Mouse (Mus musculus) thymus, postnatal 36 days (tissue): ENCODE results near the gene Nmrk1.
A peak's percentile ranks its signal among the peaks of the same experiment; 100 is the strongest.
"Not testable (repeated sequence)": the region's sequence is repeated elsewhere in the genome, so short reads cannot be mapped to it uniquely, and the experiment has no call there.

Source experiments
- DNase-seq, 2 experiments: peaks; one replicate each; pipeline ENCODE4 v3.0.0; 2022; ENCODE audit warnings: mixed read lengths in 2 of 2

The Nmrk1 gene

DNA sequence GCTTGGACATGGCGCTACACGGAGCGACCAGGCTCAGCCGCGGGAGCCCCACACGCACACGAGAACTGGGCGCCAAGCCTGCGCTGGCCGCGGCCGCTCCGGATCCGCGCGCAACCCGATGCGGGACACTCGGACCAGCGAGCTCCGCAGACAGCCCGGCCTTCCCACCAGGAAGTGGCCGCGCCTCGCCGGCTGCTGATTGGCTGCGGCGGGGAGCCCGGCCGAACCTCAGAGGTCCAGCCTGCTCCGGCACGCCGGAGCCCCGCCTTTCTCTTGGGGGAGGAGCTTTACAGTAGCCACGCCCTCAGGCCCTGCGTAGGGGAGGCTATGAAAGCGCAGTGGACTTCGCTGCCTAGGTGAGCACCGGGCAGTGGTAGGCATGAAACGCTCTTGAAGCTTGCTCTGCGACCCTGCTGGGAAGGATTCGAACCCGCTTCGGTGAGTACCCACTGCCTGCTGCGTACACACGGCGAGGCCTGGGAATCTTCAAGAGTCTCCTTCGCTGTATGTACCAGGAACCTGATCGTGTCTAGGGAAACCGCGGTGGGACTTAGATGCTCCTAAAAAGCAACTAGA lies at the start of gene Nmrk1, which contains the start of gene Ostf1:
TSS of gene Nmrk1 (plus strand) at position 307 of the 576 bp plus-strand sequence.
TSS of gene Ostf1 (minus strand) at position 180 of the 576 bp plus-strand sequence.
- DNase-seq = peak; percentile 94 to 97

GRCm38 (mm10) chr19:18582226-18582625 lies 49.5 kb upstream of the Nmrk1 start:
- DNase-seq = no peak

GRCm38 (mm10) chr19:18582887-18583286 lies 48.9 kb upstream of the Nmrk1 start:
- DNase-seq = no peak

DNA sequence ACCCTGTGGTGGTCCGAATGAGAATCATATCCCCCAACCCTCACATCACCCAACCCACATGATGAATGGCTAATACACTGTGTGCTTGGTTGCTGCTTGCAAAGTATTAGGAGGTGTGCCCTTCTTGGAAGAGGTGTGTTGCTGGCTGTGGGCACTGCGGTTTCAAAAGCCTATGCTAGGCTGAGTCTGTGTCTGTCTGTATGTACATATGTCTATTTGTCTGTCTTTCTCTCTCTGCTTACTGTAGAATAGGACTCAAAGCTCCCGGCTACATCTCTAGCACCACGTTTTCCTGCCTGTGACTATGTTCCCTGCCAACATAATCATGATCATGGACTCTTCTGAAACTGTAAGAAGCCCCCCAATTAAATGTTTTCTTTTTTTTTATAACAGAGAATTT lies 48.0 kb upstream of the Nmrk1 start:
- no peak for DNase-seq

DNA sequence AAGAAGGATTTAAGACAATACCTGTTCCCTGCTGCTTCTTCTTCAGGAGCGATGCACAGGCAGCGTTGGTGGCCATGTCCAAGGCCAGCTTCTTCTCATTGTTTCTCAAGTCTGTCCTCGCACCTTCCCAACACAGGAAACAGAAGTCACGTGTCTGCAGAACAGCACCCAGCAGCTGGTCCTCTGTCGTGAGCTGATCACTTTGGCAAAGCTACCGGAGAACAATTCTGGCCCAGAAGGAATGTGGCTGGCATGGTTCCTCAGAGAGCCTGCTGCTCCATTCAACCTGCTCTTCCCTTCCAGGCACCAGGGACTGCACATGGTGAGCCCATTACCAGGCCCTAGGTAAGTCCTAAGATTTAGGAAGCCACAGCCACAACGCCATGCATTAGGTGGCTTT lies 47.1 kb upstream of the Nmrk1 start:
- DNase-seq = no peak

GRCm38 (mm10) chr19:18587118-18587517 lies 44.6 kb upstream of the Nmrk1 start:
- no peak for DNase-seq

GRCm38 (mm10) chr19:18588243-18588642 lies 43.5 kb upstream of the Nmrk1 start:
- no peak for DNase-seq

DNA sequence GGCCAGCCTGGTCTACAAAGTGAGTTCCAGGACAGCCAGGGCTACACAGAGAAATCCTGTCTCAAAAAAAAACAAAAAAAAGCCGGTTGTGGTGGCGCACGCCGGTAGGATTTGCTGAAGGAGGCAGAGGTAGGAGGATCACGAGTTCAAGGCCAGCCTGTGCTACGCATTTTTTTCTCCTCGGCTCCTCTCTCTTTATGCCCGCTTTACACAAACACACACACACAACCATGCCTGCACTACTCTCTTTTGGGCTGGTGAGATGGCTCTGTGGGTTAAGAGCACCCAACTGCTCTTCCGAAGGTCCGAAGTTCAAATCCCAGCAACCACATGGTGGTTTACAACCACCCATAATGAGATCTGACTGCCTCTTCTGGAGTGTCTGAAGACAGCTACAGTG lies 42.9 kb upstream of the Nmrk1 start:
- DNase-seq = not testable (repeated sequence)

GRCm38 (mm10) chr19:18589276-18589675 lies 42.5 kb upstream of the Nmrk1 start:
- DNase-seq = no peak

DNA sequence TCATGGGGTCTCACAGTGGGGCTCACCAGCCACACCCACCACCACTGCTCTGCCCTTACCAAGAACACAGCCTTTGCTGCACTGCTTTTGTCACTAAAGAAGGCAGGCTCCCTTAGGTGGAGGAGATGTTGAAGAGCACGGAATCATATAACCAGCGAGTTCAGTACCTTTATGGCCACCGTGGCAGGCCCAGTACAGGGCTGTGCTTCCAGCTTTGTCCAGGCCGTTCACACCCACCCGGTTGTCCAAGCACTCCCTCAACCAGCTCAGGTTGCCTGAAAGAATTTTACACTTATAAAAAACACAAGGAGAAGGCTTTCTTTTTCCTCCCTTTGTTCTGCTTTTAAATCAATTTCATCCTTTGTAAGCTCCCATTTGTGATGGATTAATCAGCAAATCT lies 41.5 kb upstream of the Nmrk1 start:
- no peak for DNase-seq

- DNase-seq = peak; percentile 19 to 28
Measured at GRCm38 (mm10) chr19:18590942-18591354, 40.8 kb upstream of the Nmrk1 start.

DNA sequence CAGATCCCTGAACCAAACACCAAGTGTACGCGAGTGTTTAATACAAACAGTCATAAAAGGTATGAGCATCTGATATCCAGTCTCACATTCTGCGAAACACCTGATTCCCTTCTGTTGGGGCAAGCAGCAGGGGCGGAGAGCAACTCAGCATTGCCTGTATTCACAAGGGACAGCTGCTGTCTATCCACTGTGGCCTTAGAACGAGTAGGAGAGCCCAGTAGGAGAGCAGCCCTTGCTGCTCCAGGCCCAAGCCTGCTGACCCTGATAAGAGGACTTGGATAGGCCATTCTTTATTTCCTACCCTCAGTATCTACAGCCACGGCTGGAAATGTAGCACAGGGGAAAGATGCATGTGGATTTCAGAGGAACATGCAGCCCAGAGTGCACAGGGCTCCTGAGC lies 38.8 kb upstream of the Nmrk1 start:
- DNase-seq = no peak

DNA sequence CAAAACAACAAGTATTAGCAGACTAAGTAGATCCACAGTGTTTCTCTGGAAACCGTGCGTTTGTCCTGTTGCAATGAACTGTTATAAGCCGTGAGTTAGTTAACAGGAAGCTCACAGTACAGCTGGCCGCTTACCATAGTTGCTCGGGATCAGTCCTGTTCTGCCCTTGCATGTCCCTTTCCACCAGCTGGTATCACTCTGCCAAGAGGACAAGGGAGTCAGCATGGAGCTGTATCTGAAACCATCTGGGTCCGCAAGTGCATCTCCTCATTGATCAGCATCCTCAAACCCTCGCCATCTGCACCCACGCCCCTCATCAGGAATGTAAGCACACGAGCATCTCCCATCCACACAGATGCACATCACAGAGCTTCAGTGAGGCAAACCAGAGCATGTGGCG lies 38.0 kb upstream of the Nmrk1 start:
- no peak for DNase-seq

DNA sequence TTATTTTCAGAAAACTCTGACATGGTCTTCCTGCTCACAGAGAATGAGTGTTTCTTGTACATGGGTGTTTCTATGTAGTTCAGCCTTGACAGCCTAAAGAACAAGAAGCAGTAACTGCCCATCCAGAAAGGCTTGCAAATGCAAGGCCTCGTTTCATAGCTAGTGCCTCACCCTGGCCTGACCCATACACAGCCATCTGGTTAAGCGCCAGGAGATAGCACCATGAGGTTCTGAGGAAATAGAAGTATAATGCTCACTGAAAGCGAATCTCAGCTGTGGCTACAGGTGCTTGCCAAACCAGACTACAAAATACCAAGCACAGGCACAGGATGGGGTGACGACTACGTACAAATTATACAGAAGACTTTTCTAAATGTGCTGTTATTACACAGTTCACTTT lies 34.9 kb upstream of the Nmrk1 start:
- no peak for DNase-seq

DNA sequence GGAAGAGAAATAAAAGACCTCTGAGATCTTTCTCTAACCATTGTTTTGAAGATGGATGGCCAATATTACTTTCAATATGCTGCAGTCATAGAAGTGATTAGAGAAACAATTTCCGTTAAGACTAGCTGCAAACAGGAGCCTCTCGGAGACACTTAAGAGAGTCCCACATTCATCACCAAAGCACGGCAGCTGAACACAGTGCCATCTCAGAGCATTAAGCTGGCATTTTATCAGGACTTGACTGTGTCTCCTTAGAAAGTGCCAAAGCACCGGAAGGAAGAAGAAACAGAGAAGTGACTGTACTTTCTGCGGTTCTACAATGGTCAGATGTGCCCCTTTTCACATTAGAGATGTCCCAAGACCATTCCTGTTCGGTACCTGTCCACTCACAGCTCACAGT lies 34.0 kb upstream of the Nmrk1 start:
- no peak for DNase-seq

- no peak for DNase-seq
Measured at GRCm38 (mm10) chr19:18598265-18598926, 33.4 kb upstream of the Nmrk1 start.

DNA sequence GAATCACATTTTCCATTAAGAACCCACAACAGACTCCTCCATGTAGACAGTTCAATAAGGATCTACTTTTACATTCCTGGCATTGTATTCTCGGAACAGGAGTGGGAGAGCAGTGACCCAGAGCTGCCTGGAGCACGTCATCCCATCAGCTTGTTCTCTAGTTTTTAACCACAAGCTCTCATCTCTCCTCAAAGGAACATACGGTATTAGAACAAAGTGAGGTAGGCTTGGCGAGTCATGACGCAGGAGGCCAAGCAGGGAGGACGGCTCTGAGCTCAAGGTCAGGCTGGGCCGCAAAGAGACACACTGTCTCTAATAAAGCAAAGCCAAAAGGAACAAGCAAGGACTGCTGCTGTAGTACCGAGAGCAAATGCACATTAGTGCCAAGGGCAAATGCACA lies 32.7 kb upstream of the Nmrk1 start:
- no peak for DNase-seq

- DNase-seq = no peak
Measured at GRCm38 (mm10) chr19:18599650-18600049, 32.1 kb upstream of the Nmrk1 start.

DNA sequence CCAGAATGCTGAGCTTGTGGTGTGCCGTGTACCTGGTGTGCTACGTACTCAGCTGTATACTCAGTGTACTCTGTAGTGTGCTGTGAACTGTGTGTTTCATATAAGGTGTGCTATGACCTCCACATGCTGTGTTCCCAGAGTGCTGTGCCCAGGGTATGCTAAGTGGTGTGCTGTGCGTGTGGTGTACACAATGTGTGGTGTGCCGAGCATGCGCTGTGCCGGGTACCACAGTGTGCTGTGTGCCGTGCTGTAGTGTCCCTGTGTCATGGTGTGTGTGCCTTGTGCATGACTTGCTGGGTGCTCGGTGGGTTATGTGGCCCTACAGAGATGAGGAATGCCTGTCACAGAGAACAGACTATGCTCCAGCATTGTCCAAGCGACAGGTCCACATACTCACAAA lies 31.1 kb upstream of the Nmrk1 start:
- DNase-seq = no peak

DNA sequence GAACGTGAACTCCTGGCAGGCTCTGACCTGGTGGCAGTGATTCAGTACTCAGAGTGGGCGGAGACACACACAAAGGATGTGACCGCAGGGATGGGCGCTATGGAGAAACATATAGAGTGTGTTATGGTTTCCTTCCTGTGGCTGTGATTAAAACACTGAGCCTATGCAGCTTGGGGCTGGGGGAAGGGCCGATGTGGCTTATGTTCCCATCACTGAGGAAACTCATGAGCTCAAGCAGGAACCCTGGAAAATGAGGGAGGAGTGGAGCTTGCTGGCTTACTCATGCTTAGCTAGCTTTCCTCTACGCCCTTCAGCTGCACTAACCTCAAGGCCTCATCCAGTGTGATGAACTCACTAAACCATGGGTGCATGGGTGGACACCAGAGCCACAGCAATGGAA lies 28.7 kb upstream of the Nmrk1 start:
- DNase-seq = no peak

GRCm38 (mm10) chr19:18607907-18608306 lies 23.8 kb upstream of the Nmrk1 start:
- no peak for DNase-seq

GRCm38 (mm10) chr19:18608975-18609374 lies 22.8 kb upstream of the Nmrk1 start:
- DNase-seq = no peak

DNA sequence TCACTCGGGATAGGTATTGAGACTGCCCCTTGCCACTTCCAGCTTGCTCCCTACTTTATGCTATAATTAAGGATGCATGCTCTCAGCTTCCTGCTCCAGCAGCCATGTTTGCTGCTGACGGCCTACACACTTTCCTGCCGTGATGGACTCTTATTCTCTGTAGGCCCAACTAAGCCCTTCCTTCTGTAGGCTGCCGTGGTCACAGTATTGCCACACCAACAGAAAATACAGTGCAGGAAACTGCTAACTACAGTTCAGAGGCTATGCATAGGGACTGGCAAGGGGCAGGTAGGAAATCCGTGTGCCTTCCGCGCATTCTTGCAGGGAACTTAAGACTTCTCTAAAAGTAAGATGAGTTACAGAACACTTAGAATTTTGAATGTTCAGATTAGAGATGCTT lies 17.4 kb upstream of the Nmrk1 start:
- no peak for DNase-seq

- DNase-seq = no peak
Measured at GRCm38 (mm10) chr19:18615680-18616240, 16.0 kb upstream of the Nmrk1 start.

DNA sequence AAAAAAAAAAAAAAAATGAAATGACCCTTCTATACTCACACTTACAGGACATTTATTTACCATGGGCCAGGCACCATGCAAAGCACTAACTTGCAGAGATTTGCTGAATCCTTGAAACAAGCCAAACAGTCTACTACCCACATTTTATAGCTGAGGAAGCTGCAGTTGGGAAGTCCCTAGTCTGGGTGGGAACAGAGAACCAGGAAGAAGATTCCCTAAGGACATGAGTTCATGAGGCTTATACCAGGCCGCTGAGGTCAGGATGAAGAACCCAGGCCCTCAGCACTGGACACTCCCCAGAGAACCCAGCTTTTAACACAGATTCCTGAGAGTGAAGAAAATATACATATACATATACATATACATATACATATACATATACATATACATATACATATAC lies 14.2 kb upstream of the Nmrk1 start:
- no peak for DNase-seq
